Mouse (Mus musculus) thymus, adult 2 months (tissue): ENCODE results near the gene Eif2s3x. TPM values are rescaled to one million over a fixed set of nuclear protein-coding genes. Genes with fewer than 3 reads are reported as not detected.
A peak's percentile ranks its signal among the peaks of the same experiment; 100 is the strongest.
"Not testable (repeated sequence)": the region's sequence is repeated elsewhere in the genome, so short reads cannot be mapped to it uniquely, and the experiment has no call there.

ENCODE experiments used
- DNase-seq: peaks from one replicate; pipeline ENCODE4 v3.0.0; 2021
- H3K27ac ChIP-seq: fragments of 200-500 bp; 2 replicates; pipeline ENCODE4 v1.5.1; 2012; ENCODE audit warnings: low read length, control low read depth; ENCODE audit not compliant: control insufficient read depth, insufficient read depth
- H3K27me3 ChIP-seq: fragments of 200-500 bp; 2 replicates; pipeline ENCODE4 v1.6.1; 2012; ENCODE audit warnings: mild to moderate bottlenecking, low read length, moderate library complexity, mixed read lengths; ENCODE audit not compliant: control insufficient read depth, insufficient read depth
- H3K36me3 ChIP-seq: fragments of 200-500 bp; 2 replicates; pipeline ENCODE4 v1.6.1; 2012; ENCODE audit warnings: mild to moderate bottlenecking, low read length, moderate library complexity; ENCODE audit not compliant: control insufficient read depth, insufficient read depth
- H3K4me1 ChIP-seq: fragments of 200-500 bp; replicated peaks from 2 replicates; pipeline ENCODE4 v1.6.1; 2012; ENCODE audit warnings: low read length; ENCODE audit not compliant: control insufficient read depth, insufficient read depth
- H3K4me3 ChIP-seq: fragments of 200-500 bp; 2 replicates; pipeline ENCODE4 v1.5.1; 2012; ENCODE audit warnings: mild to moderate bottlenecking, low read length, control low read depth, moderate library complexity; ENCODE audit not compliant: control insufficient read depth, insufficient read depth
- CTCF ChIP-seq: fragments of 200-500 bp; IDR thresholded peaks from 2 replicates; pipeline ENCODE4 v1.5.1; 2012; ENCODE audit warnings: mild to moderate bottlenecking, control low read depth, low read length, moderate library complexity, borderline replicate concordance; ENCODE audit not compliant: control insufficient read depth, poor library complexity, insufficient read depth; ENCODE audit errors: extremely low read depth
- POLR2A ChIP-seq: fragments of 200-500 bp; IDR thresholded peaks from 2 replicates; pipeline ENCODE4 v1.6.1; 2012; ENCODE audit warnings: mild to moderate bottlenecking, low read length, control low read depth, moderate library complexity; ENCODE audit not compliant: control insufficient read depth, poor library complexity, insufficient read depth; ENCODE audit errors: extremely low read depth
- WGBS: fragments of 180-500 bp; shearing (Covaris S2); methylation state at CpG from one replicate; pipeline ENCODE4 v1.1.7; 2018; 5-methylcytosine and 5-hydroxymethylcytosine counted together
- polyA plus RNA-seq: library from polyadenylated mRNA; depleted of rRNA; stranded (reverse); fragments of >200 nt; gene quantifications from 2 replicates; pipeline ENCODE4 v1.2.3, GENCODE M21; 2012

Eif2s3x gene
- polyA plus RNA-seq, 1 experiment: 68.9 TPM

- WGBS: 0% methylated on average over 7 of the region's 7 CpGs
Observed at GRCm38 (mm10) chrX:94213384-94213783, 722 bp upstream of the Eif2s3x start.

GRCm38 (mm10) chrX:94212264-94212596, 432 bp downstream of the Eif2s3x start:
- no peak for DNase-seq
- no peaks in the 10 kb centered on the region; the same call in 1 of the 2 replicates for H3K4me1 ChIP-seq
- no peak for TF ChIP-seq POLR2A
- TF ChIP-seq CTCF: no peak
- no peaks in the 10 kb centered on the region for H3K27me3 ChIP-seq
- whole genome bisulfite sequencing: 1% methylated on average over 12 of the region's 12 CpGs
- peaks cover 16% of the 10 kb centered on the region for H3K36me3 ChIP-seq
- peak overlapping the region; percentile 100 for H3K4me3 ChIP-seq
- H3K27ac ChIP-seq: peak overlapping the region; percentile 34; the same call in 1 of the 2 replicates

More at GRCm38 (mm10) chrX:94213384-94213783, 722 bp upstream of the Eif2s3x start:
- Histone ChIP-seq H3K36me3 (peaks cover 10% of the 10 kb centered on the region), H3K4me1 (no peaks in the 10 kb centered on the region; the same call in 1 of the 2 replicates), H3K27me3 (no peaks in the 10 kb centered on the region), H3K4me3 (peak overlapping the region; percentile 100; the same call in 1 of the 2 replicates), H3K27ac (no peak overlapping the region)
- DNase-seq: no peak
- TF ChIP-seq POLR2A (no peak), CTCF (no peak)

- Histone ChIP-seq H3K27me3 (no peaks in the 10 kb centered on the region), H3K4me1 (no peaks in the 10 kb centered on the region), H3K36me3 (peaks cover 38% of the 10 kb centered on the region), H3K4me3 (no peak overlapping the region), H3K27ac (no peak overlapping the region)
- 90% methylated on average over 5 of the region's 5 CpGs for WGBS
- no peak for TF ChIP-seq POLR2A
- DNase-seq: peak; percentile 30
Observed at GRCm38 (mm10) chrX:94197789-94198188, 14.9 kb downstream of the Eif2s3x start.

GRCm38 (mm10) chrX:94193901-94194300, 18.8 kb downstream of the Eif2s3x start:
- H3K27ac ChIP-seq, H3K27me3 ChIP-seq, H3K4me3 ChIP-seq, H3K4me1 ChIP-seq: not testable (repeated sequence)
- H3K36me3 ChIP-seq: peaks cover 24% of the 10 kb centered on the region
- DNase-seq: peak; percentile 28
- 70% methylated on average over 4 of the region's 4 CpGs for WGBS

GRCm38 (mm10) chrX:94185156-94185555, 27.5 kb downstream of the Eif2s3x start:
- TF ChIP-seq POLR2A (no peak), CTCF (no peak)
- 53% methylated on average over 1 of the region's 1 CpGs for WGBS
- no peaks in the 10 kb centered on the region for H3K4me1 ChIP-seq
- H3K36me3 ChIP-seq: no peaks in the 10 kb centered on the region
- no peaks in the 10 kb centered on the region for H3K27me3 ChIP-seq
- H3K27ac ChIP-seq: no peak overlapping the region
- no peak for DNase-seq
- no peak overlapping the region for H3K4me3 ChIP-seq

GRCm38 (mm10) chrX:94183814-94184213, 28.8 kb downstream of the Eif2s3x start:
- DNase-seq: no peak
- Histone ChIP-seq H3K27me3 (no peaks in the 10 kb centered on the region), H3K36me3 (no peaks in the 10 kb centered on the region), H3K4me1 (no peaks in the 10 kb centered on the region), H3K4me3 (no peak overlapping the region), H3K27ac (no peak overlapping the region)
- TF ChIP-seq POLR2A: no peak
- no peak for TF ChIP-seq CTCF
- WGBS: 92% methylated on average over 1 of the region's 3 CpGs

GRCm38 (mm10) chrX:94177715-94178340, 34.8 kb downstream of the Eif2s3x start:
- Histone ChIP-seq H3K36me3 (no peaks in the 10 kb centered on the region), H3K27me3 (no peaks in the 10 kb centered on the region), H3K4me3 (peak overlapping the region; percentile 65), H3K4me1 (no peaks in the 10 kb centered on the region), H3K27ac (peak overlapping the region; percentile 90)
- under 1% methylated on average over 27 of the region's 55 CpGs for WGBS
- TF ChIP-seq POLR2A (0 out of 2 replicates have a peak, but pooled peaks have one; percentile 25), CTCF (0 out of 2 replicates have a peak, but pooled peaks have one; percentile 17)
- peak; percentile 82 for DNase-seq
